Mouse (Mus musculus): ENCODE data around the gene Agbl5.

DNA sequence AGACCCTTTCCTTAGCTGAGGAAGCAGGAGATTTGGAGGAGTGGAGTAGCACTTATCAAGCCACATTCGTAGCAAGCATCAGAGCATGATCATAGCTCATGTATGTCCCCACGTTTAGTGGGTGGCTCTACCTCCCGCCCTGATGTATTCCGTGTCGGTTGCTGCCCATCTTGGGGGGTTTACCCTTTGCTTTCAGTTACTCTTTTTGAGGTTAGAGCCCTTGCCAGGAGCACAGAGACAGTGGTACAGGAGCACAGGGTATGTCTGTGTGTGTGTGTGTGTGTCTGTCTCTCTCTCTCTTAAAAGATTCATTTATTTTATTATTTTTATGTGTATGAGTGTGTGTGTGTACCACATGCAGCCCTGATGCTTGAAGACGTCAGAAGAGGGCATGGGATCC lies 34.6 kb downstream of the Agbl5 start:
- TF ChIP-seq POLR2A (IDR thresholded peaks at IDR 0.05; ENCODE audit: borderline replicate concordance, low read depth, low read length) (no peak), CTCF (IDR thresholded peaks at IDR 0.05; ENCODE audit: low read depth, low read length) (no peak)
